Mouse (Mus musculus): ENCODE measurements around the gene Vasn. TPM values are rescaled to one million over a fixed set of nuclear protein-coding genes. Genes with fewer than 3 reads are reported as not detected.

Gene Vasn
- polyA plus RNA-seq, 1 experiment from 2014 or later: 3.9 TPM

- no peak for ATAC-seq (ENCODE audit: low FRiP score, low TSS enrichment)
- Histone ChIP-seq H3K27me3 (ENCODE audit: control insufficient read depth, insufficient read depth, low read length) (no peaks in the 10 kb centered on the region), H3K36me3 (ENCODE audit: control insufficient read depth, insufficient read depth, low read length) (peaks cover 86% of the 10 kb centered on the region), H3K9ac (replicated peaks; ENCODE audit: low read length) (no peak overlapping the region), H3K4me3 (replicated peaks; ENCODE audit: low read depth, low read length) (no peak overlapping the region), H3K4me2 (ENCODE audit: low read length) (no peak overlapping the region), H3K4me1 (ENCODE audit: control insufficient read depth, insufficient read depth, low read length) (no peaks in the 10 kb centered on the region), H3K27ac (replicated peaks; ENCODE audit: low read depth, low read length) (no peak overlapping the region), H3K9me3 (ENCODE audit: control insufficient read depth, low read length) (no peaks in the 10 kb centered on the region)
- WGBS: 93% methylated on average over 9 of the region's 9 CpGs
- DNase-seq: no peak
These were observed 26.0 kb upstream of the Vasn start for GRCm38 (mm10) chr16:4613736-4614135.

DNA sequence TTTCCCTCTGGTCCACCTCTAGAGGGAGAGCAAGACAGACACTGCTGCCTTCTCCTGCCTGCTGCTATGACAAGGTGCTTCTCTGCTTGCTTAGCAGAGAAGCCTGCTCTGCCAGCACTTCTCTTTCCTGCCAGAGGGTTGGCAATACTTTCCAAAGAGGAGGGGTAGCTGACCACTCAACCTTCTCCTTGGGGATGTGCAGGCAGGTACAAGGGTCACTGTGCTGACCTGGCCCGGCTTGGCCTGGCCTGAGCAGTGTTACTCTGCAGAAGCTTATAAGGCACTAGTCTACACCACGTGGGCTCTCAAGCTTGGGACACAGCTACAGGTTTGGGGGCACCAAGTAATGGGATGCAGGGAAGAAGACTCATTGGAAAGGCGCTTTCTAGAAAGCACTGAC is 25.1 kb upstream of the Vasn start:
- DNase-seq: no peak
- no peak overlapping the region for H3K4me2 ChIP-seq (ENCODE audit: low read length)
- H3K27ac ChIP-seq (replicated peaks; ENCODE audit: low read depth, low read length): no peak overlapping the region
- H3K9ac ChIP-seq (replicated peaks; ENCODE audit: low read length): no peak overlapping the region
- no peaks in the 10 kb centered on the region for H3K27me3 ChIP-seq (ENCODE audit: control insufficient read depth, insufficient read depth, low read length)
- H3K9me3 ChIP-seq (ENCODE audit: control insufficient read depth, low read length): no peaks in the 10 kb centered on the region
- no peaks in the 10 kb centered on the region for H3K4me1 ChIP-seq (ENCODE audit: control insufficient read depth, insufficient read depth, low read length)
- H3K36me3 ChIP-seq (ENCODE audit: control insufficient read depth, insufficient read depth, low read length): peaks cover 81% of the 10 kb centered on the region
- no peak for ATAC-seq (ENCODE audit: low FRiP score, low TSS enrichment)
- 92% methylated on average over 3 of the region's 3 CpGs for WGBS
- H3K4me3 ChIP-seq (replicated peaks; ENCODE audit: low read depth, low read length): no peak overlapping the region

DNA sequence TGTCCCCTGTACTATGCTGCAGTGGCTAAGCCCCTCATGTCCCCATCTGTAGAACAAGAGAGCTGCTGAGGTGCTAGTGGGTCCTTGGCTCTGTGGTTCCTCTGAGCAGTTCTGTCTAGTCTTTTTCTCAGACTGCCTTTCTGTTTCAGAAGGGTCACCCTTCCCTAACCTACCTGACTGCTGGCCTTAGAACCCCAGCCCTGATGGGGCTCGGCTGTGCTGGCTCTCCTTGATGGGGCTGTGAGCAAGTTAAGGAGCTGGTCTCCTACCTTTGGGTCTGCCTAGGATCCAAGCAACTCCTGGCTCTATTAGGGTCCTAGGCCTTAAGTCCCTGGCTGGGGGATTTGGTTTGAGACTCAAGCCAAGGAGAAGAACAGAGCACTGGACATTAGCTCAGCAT is 24.4 kb upstream of the Vasn start:
- Histone ChIP-seq H3K36me3 (ENCODE audit: control insufficient read depth, insufficient read depth, low read length) (peaks cover 75% of the 10 kb centered on the region), H3K27me3 (ENCODE audit: control insufficient read depth, insufficient read depth, low read length) (no peaks in the 10 kb centered on the region), H3K4me1 (ENCODE audit: control insufficient read depth, insufficient read depth, low read length) (no peaks in the 10 kb centered on the region), H3K27ac (replicated peaks; ENCODE audit: low read depth, low read length) (no peak overlapping the region), H3K4me3 (replicated peaks; ENCODE audit: low read depth, low read length) (no peak overlapping the region), H3K9ac (replicated peaks; ENCODE audit: low read length) (no peak overlapping the region), H3K4me2 (ENCODE audit: low read length) (no peak overlapping the region), H3K9me3 (ENCODE audit: control insufficient read depth, low read length) (no peaks in the 10 kb centered on the region)
- 100% methylated on average over 1 of the region's 1 CpGs for WGBS
- ATAC-seq (ENCODE audit: low FRiP score, low TSS enrichment) (no peak), DNase-seq (no peak)

DNA sequence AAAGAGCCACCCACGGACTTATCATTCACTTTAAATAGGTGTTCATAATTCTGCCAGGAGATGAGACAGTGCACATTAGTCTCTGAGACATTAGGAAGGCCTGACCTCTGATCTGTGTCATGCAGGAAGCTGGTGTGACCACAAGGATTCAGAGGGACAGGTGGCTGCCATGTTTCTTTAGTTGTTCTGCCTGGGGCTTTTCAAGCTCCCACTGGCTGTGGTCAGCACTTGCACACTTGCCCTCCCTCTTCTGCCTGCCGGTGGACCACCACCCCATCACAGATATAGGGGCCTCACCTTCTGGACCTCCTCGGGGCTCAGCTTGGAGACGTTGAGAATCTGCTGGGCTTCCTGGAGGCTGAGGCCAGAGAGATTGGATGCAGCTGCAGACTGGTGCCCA is 22.9 kb upstream of the Vasn start:
- H3K4me1 ChIP-seq (ENCODE audit: control insufficient read depth, insufficient read depth, low read length): no peaks in the 10 kb centered on the region
- no peak overlapping the region for H3K27ac ChIP-seq (replicated peaks; ENCODE audit: low read depth, low read length)
- DNase-seq: no peak
- H3K27me3 ChIP-seq (ENCODE audit: control insufficient read depth, insufficient read depth, low read length): no peaks in the 10 kb centered on the region
- 85% methylated on average over 4 of the region's 4 CpGs for WGBS
- ATAC-seq (ENCODE audit: low FRiP score, low TSS enrichment): no peak
- H3K36me3 ChIP-seq (ENCODE audit: control insufficient read depth, insufficient read depth, low read length): peaks cover 61% of the 10 kb centered on the region
- H3K9ac ChIP-seq (replicated peaks; ENCODE audit: low read length): no peak overlapping the region
- H3K4me2 ChIP-seq (ENCODE audit: low read length): no peak overlapping the region
- no peaks in the 10 kb centered on the region for H3K9me3 ChIP-seq (ENCODE audit: control insufficient read depth, low read length)
- H3K4me3 ChIP-seq (replicated peaks; ENCODE audit: low read depth, low read length): no peak overlapping the region

DNA sequence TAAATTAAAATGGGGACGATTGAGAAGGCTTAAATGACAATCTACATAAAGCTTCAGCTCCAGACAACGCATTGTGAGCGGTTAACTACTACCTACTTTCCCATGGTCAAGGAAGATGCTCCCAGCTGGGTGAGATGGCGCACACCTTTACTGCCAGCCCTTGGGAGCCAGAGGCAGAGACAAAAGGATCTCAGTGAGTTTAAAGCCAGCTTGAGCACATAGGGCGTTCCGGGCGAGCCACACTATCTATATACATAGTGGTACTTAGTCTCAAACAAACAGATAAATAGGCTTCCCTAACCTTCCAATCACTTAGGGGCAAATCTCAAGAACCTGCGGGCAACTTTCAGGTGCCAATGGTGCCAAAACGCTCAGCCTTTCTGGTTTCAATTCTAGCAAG is 15.7 kb upstream of the Vasn start:
- H3K4me2 ChIP-seq (ENCODE audit: low read length): peak overlapping the region; percentile 64
- peak overlapping the region; percentile 86 for H3K27ac ChIP-seq (replicated peaks; ENCODE audit: low read depth, low read length)
- whole genome bisulfite sequencing: 20% methylated on average over 9 of the region's 9 CpGs
- peaks cover 10% of the 10 kb centered on the region for H3K36me3 ChIP-seq (ENCODE audit: control insufficient read depth, insufficient read depth, low read length)
- H3K9me3 ChIP-seq (ENCODE audit: control insufficient read depth, low read length): no peaks in the 10 kb centered on the region
- peak; percentile 47 for DNase-seq
- peak overlapping the region; percentile 67 for H3K4me3 ChIP-seq (replicated peaks; ENCODE audit: low read depth, low read length)
- H3K9ac ChIP-seq (replicated peaks; ENCODE audit: low read length): peak overlapping the region; percentile 84
- no peaks in the 10 kb centered on the region for H3K27me3 ChIP-seq (ENCODE audit: control insufficient read depth, insufficient read depth, low read length)
- ATAC-seq (ENCODE audit: low FRiP score, low TSS enrichment): no peak
- H3K4me1 ChIP-seq (ENCODE audit: control insufficient read depth, insufficient read depth, low read length): peaks cover 14% of the 10 kb centered on the region

- Histone ChIP-seq H3K36me3 (ENCODE audit: control insufficient read depth, insufficient read depth, low read length) (peaks cover 10% of the 10 kb centered on the region), H3K4me2 (ENCODE audit: low read length) (peak within 1 kb of the TSS; percentile 64), H3K4me3 (replicated peaks; ENCODE audit: low read depth, low read length) (peak within 1 kb of the TSS; percentile 67), H3K4me1 (ENCODE audit: control insufficient read depth, insufficient read depth, low read length) (peaks cover 14% of the 10 kb centered on the region), H3K27me3 (ENCODE audit: control insufficient read depth, insufficient read depth, low read length) (no peaks in the 10 kb centered on the region), H3K27ac (replicated peaks; ENCODE audit: low read depth, low read length) (peak within 1 kb of the TSS; percentile 86), H3K9ac (replicated peaks; ENCODE audit: low read length) (peak within 1 kb of the TSS; percentile 84), H3K9me3 (ENCODE audit: control insufficient read depth, low read length) (no peaks in the 10 kb centered on the region)
- WGBS: under 1% methylated on average over 56 of the region's 56 CpGs
- ATAC-seq (ENCODE audit: low FRiP score, low TSS enrichment) (peak; percentile 94), DNase-seq (peak; percentile 96)
These were observed 15.1 kb upstream of the Vasn start, which contains the start of gene Pam16 for GRCm38 (mm10) chr16:4624481-4625110. TSS of gene Pam16 (minus strand) at chr16:4624988.

- WGBS: 93% methylated on average over 6 of the region's 6 CpGs
- H3K9me3 ChIP-seq (ENCODE audit: control insufficient read depth, low read length): no peaks in the 10 kb centered on the region
These were observed 12.6 kb upstream of the Vasn start for GRCm38 (mm10) chr16:4627105-4627504.

GRCm38 (mm10) chr16:4628898-4629419 is 10.8 kb upstream of the Vasn start:
- no peak overlapping the region for H3K4me3 ChIP-seq (replicated peaks; ENCODE audit: low read depth, low read length)
- no peak for DNase-seq
- 92% methylated on average over 9 of the region's 9 CpGs for WGBS
- no peak overlapping the region for H3K4me2 ChIP-seq (ENCODE audit: low read length)
- no peaks in the 10 kb centered on the region for H3K9me3 ChIP-seq (ENCODE audit: control insufficient read depth, low read length)
- no peaks in the 10 kb centered on the region for H3K27me3 ChIP-seq (ENCODE audit: control insufficient read depth, insufficient read depth, low read length)
- no peak overlapping the region for H3K9ac ChIP-seq (replicated peaks; ENCODE audit: low read length)
- H3K4me1 ChIP-seq (ENCODE audit: control insufficient read depth, insufficient read depth, low read length): no peaks in the 10 kb centered on the region; the same call in 1 of the 2 replicates
- H3K36me3 ChIP-seq (ENCODE audit: control insufficient read depth, insufficient read depth, low read length): peaks cover 31% of the 10 kb centered on the region
- no peak overlapping the region for H3K27ac ChIP-seq (replicated peaks; ENCODE audit: low read depth, low read length)
- ATAC-seq (ENCODE audit: low FRiP score, low TSS enrichment): no peak

More at GRCm38 (mm10) chr16:4627105-4627504, 12.6 kb upstream of the Vasn start:
- DNase-seq (no peak), ATAC-seq (ENCODE audit: low FRiP score, low TSS enrichment) (no peak)
- Histone ChIP-seq H3K4me1 (ENCODE audit: control insufficient read depth, insufficient read depth, low read length) (peaks cover 14% of the 10 kb centered on the region), H3K9ac (replicated peaks; ENCODE audit: low read length) (no peak overlapping the region), H3K4me3 (replicated peaks; ENCODE audit: low read depth, low read length) (no peak overlapping the region), H3K4me2 (ENCODE audit: low read length) (no peak overlapping the region), H3K27me3 (ENCODE audit: control insufficient read depth, insufficient read depth, low read length) (no peaks in the 10 kb centered on the region), H3K27ac (replicated peaks; ENCODE audit: low read depth, low read length) (no peak overlapping the region), H3K36me3 (ENCODE audit: control insufficient read depth, insufficient read depth, low read length) (peaks cover 17% of the 10 kb centered on the region)

GRCm38 (mm10) chr16:4629950-4630349 is 9.8 kb upstream of the Vasn start:
- ATAC-seq (ENCODE audit: low FRiP score, low TSS enrichment): peak; percentile 36; the same call in 1 of the 2 replicates
- DNase-seq: peak; percentile 82
- Histone ChIP-seq H3K4me2 (ENCODE audit: low read length) (no peak overlapping the region), H3K27ac (replicated peaks; ENCODE audit: low read depth, low read length) (no peak overlapping the region), H3K4me1 (ENCODE audit: control insufficient read depth, insufficient read depth, low read length) (no peaks in the 10 kb centered on the region), H3K36me3 (ENCODE audit: control insufficient read depth, insufficient read depth, low read length) (peaks cover 36% of the 10 kb centered on the region), H3K9me3 (ENCODE audit: control insufficient read depth, low read length) (no peaks in the 10 kb centered on the region), H3K4me3 (replicated peaks; ENCODE audit: low read depth, low read length) (no peak overlapping the region), H3K9ac (replicated peaks; ENCODE audit: low read length) (no peak overlapping the region), H3K27me3 (ENCODE audit: control insufficient read depth, insufficient read depth, low read length) (no peaks in the 10 kb centered on the region)
- 28% methylated on average over 6 of the region's 6 CpGs for WGBS

Measured in midbrain, embryonic 14.5 days (tissue).